ENCODE assay signal across 21 mouse cellular contexts in the genomic region with DNA sequence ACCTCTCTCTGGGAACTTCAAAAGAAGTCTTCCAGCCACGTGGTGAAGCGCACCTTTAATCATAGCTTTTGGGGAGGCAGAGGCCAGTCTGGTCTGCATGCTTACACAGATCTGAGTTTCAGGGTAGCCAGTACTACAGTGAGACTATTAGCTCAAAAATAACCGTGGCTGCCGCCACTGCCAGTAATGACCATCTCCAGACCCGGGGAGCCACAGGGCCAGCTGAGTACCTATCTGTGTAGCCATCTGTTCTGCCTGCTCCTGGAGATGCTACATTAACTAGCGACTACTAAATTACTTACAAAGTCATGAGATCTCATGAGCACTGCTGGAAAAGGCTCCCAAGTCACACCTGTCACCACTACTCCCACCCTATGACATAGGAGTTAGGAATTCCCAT. TPM values are rescaled to one million over a fixed set of nuclear protein-coding genes. Genes with fewer than 3 reads are reported as not detected.
DNase-seq lines count a peak whose midpoint lies in the region; ATAC-seq and TF ChIP-seq lines count a peak whose summit lies in the region.
"Had no signal": no experiment of that assay in that cellular context is flagged by ENCODE, and none has a peak within 500 bp of the region (broad histone marks: within the 10 kb centered on the region; RNA-seq: fewer than 3 reads in every experiment).

No protein-coding gene starts in this region.

- H3K36me3 ChIP-seq in erythroblast, embryonic 14.5 days (ENCODE audit: control insufficient read depth), result peaks cover 91% of the 10 kb centered on the region
- no peaks in the 10 kb centered on the region for H3K36me3 ChIP-seq in hindbrain, embryonic 12.5 days
- H3K36me3 ChIP-seq in hindbrain, embryonic 14.5 days (replicated peaks; ENCODE audit: control insufficient read depth, insufficient read depth), result no peaks in the 10 kb centered on the region
- H3K36me3 ChIP-seq in E14TG2a.4 (ENCODE audit: insufficient read depth, low read length), result peaks cover 50% of the 10 kb centered on the region
- peaks cover 13% of the 10 kb centered on the region for H3K36me3 ChIP-seq in liver, embryonic 14.5 days (replicated peaks; ENCODE audit: control insufficient read depth, insufficient read depth, low read depth)
- no peaks in the 10 kb centered on the region for H3K36me3 ChIP-seq in forebrain, embryonic 12.5 days (replicated peaks)
- H3K36me3 ChIP-seq: hindbrain, embryonic 15.5 days; lung, embryonic 15.5 days had no signal

- WGBS in hindbrain, embryonic 12.5 days, result 64% methylated on average over 6 of the region's 6 CpGs
- WGBS in hindbrain, embryonic 14.5 days, result 55% methylated on average over 6 of the region's 6 CpGs
- 64% methylated on average over 6 of the region's 6 CpGs for WGBS in liver, embryonic 14.5 days (ENCODE audit: insufficient replicate concordance)
- WGBS in forebrain, embryonic 12.5 days, result 67% methylated on average over 6 of the region's 6 CpGs

- no peaks in the 10 kb centered on the region for H3K9me3 ChIP-seq in erythroblast, embryonic 14.5 days (ENCODE audit: control insufficient read depth, low read length)
- no peaks in the 10 kb centered on the region for H3K9me3 ChIP-seq in hindbrain, embryonic 12.5 days (replicated peaks)
- H3K9me3 ChIP-seq in hindbrain, embryonic 14.5 days (ENCODE audit: control insufficient read depth, low read length), result no peaks in the 10 kb centered on the region
- no peaks in the 10 kb centered on the region for H3K9me3 ChIP-seq in E14TG2a.4 (ENCODE audit: low read length)
- H3K9me3 ChIP-seq in liver, embryonic 14.5 days (ENCODE audit: control insufficient read depth, low read length), result no peaks in the 10 kb centered on the region
- H3K9me3 ChIP-seq in forebrain, embryonic 12.5 days, result no peaks in the 10 kb centered on the region
- H3K9me3 ChIP-seq: embryonic facial prominence, embryonic 10.5 days; hindbrain, embryonic 15.5 days; lung, embryonic 15.5 days had no signal

- H3K9ac ChIP-seq in hindbrain, embryonic 12.5 days, result no peak overlapping the region
- H3K9ac ChIP-seq in hindbrain, embryonic 14.5 days, result no peak overlapping the region
- H3K9ac ChIP-seq in liver, embryonic 14.5 days (replicated peaks), result peak overlapping the region; percentile 33; the same call in 1 of the 2 replicates
- H3K9ac ChIP-seq in forebrain, embryonic 12.5 days, result no peak overlapping the region
- H3K9ac ChIP-seq: hindbrain, embryonic 15.5 days; lung, embryonic 15.5 days had no signal

- TF ChIP-seq EP300 in liver, embryonic 14.5 days (IDR thresholded peaks at IDR 0.05; ENCODE audit: low read depth), result no peak

- TF ChIP-seq CTCF in E14TG2a.4 (conservative IDR thresholded peaks at IDR 0.05; ENCODE audit: low read length), result no peak
- TF ChIP-seq CTCF in liver, embryonic 14.5 days (IDR thresholded peaks at IDR 0.05; ENCODE audit: low read depth), result no peak
- no peak for TF ChIP-seq CTCF in layer of hippocampus, adult 2 months (conservative IDR thresholded peaks at IDR 0.05)

- no peak overlapping the region for H3K4me2 ChIP-seq in hindbrain, embryonic 12.5 days (replicated peaks)
- no peak overlapping the region for H3K4me2 ChIP-seq in hindbrain, embryonic 14.5 days (replicated peaks)
- H3K4me2 ChIP-seq in liver, embryonic 14.5 days (ENCODE audit: low read depth), result peak overlapping the region; percentile 82
- H3K4me2 ChIP-seq in forebrain, embryonic 12.5 days, result no peak overlapping the region
- H3K4me2 ChIP-seq: hindbrain, embryonic 15.5 days; lung, embryonic 15.5 days had no signal

- no peaks in the 10 kb centered on the region for H3K27me3 ChIP-seq in erythroblast, embryonic 14.5 days (ENCODE audit: control insufficient read depth)
- no peaks in the 10 kb centered on the region for H3K27me3 ChIP-seq in hindbrain, embryonic 12.5 days
- no peaks in the 10 kb centered on the region for H3K27me3 ChIP-seq in hindbrain, embryonic 14.5 days (ENCODE audit: control insufficient read depth, insufficient read depth, low read length)
- H3K27me3 ChIP-seq in E14TG2a.4 (ENCODE audit: insufficient read depth, low read length), result no peaks in the 10 kb centered on the region; the same call in 1 of the 2 replicates
- H3K27me3 ChIP-seq in liver, embryonic 14.5 days (ENCODE audit: control insufficient read depth, insufficient read depth, low read length), result no peaks in the 10 kb centered on the region
- H3K27me3 ChIP-seq in forebrain, embryonic 12.5 days, result no peaks in the 10 kb centered on the region
- H3K27me3 ChIP-seq: hindbrain, embryonic 15.5 days; lung, embryonic 15.5 days; Patski had no signal

- peak overlapping the region; percentile 13; the same call in 1 of the 2 replicates for H3K27ac ChIP-seq in hindbrain, embryonic 12.5 days
- no peak overlapping the region for H3K27ac ChIP-seq in hindbrain, embryonic 14.5 days
- peak overlapping the region; percentile 100 for H3K27ac ChIP-seq in liver, embryonic 14.5 days
- H3K27ac ChIP-seq in layer of hippocampus, adult 2 months, result no peak overlapping the region
- H3K27ac ChIP-seq in forebrain, embryonic 12.5 days, result no peak overlapping the region
- H3K27ac ChIP-seq: embryonic facial prominence, embryonic 10.5 days; heart, adult 2 months; hindbrain, embryonic 15.5 days; kidney, postnatal 0 days; lung, embryonic 15.5 days; macrophage had no signal

- DNase-seq in hindbrain, embryonic 14.5 days (ENCODE audit: low spot score), result no peak
- DNase-seq in liver, embryonic 14.5 days (ENCODE audit: low read depth in 3 of 3, low spot score in 3 of 3), result no peak
- DNase-seq in layer of hippocampus, adult 2 months (ENCODE audit: low spot score in 2 of 2), result no peak
- DNase-seq: heart, adult 2 months; midbrain, embryonic 14.5 days; right cerebral cortex, adult 18-20 months had no signal

- peaks cover 99% of the 10 kb centered on the region for H3K4me1 ChIP-seq in erythroblast, embryonic 14.5 days (ENCODE audit: control insufficient read depth)
- peaks cover 73% of the 10 kb centered on the region for H3K4me1 ChIP-seq in hindbrain, embryonic 12.5 days
- peaks cover 66% of the 10 kb centered on the region for H3K4me1 ChIP-seq in hindbrain, embryonic 14.5 days (replicated peaks; ENCODE audit: control insufficient read depth, insufficient read depth, low read length)
- peaks cover 93% of the 10 kb centered on the region for H3K4me1 ChIP-seq in E14TG2a.4 (replicated peaks; ENCODE audit: low read depth, low read length)
- H3K4me1 ChIP-seq in liver, embryonic 14.5 days (replicated peaks; ENCODE audit: control insufficient read depth in 2 of 2, insufficient read depth in 2 of 2, low read length in 1 of 2), result peaks cover 71 to 79% of the 10 kb centered on the region in 2 experiments
- peaks cover 71% of the 10 kb centered on the region for H3K4me1 ChIP-seq in forebrain, embryonic 12.5 days

- no peak for ATAC-seq in erythroblast, adult 5-6 weeks (replicated peaks; ENCODE audit: low FRiP score, poor library complexity, severe bottlenecking)
- no peak for ATAC-seq in hindbrain, embryonic 12.5 days (ENCODE audit: low FRiP score)
- ATAC-seq in hindbrain, embryonic 14.5 days (ENCODE audit: low FRiP score), result no peak
- ATAC-seq in liver, embryonic 14.5 days (ENCODE audit: insufficient read depth), result no peak
- no peak for ATAC-seq in forebrain, embryonic 12.5 days (ENCODE audit: low FRiP score)
- ATAC-seq: forebrain, embryonic 16.5 days; intestine, embryonic 16.5 days; Patski had no signal

- H3K4me3 ChIP-seq in erythroblast, embryonic 14.5 days (replicated peaks), result peak overlapping the region; percentile 63
- H3K4me3 ChIP-seq in hindbrain, embryonic 12.5 days, result no peak overlapping the region
- no peak overlapping the region for H3K4me3 ChIP-seq in hindbrain, embryonic 14.5 days (replicated peaks; ENCODE audit: low read length)
- H3K4me3 ChIP-seq in E14TG2a.4 (replicated peaks; ENCODE audit: low read length), result 0 out of 2 replicates have a peak overlapping the region, but pooled peaks have one; percentile 3
- peak overlapping the region; percentile 1 to 4; a peak in 1 of 4 replicates for H3K4me3 ChIP-seq in liver, embryonic 14.5 days (ENCODE audit: insufficient read depth in 1 of 2, low read depth in 2 of 2, low read length in 2 of 2)
- H3K4me3 ChIP-seq in layer of hippocampus, adult 2 months, result no peak overlapping the region
- no peak overlapping the region for H3K4me3 ChIP-seq in forebrain, embryonic 12.5 days (replicated peaks)
- H3K4me3 ChIP-seq: embryonic facial prominence, embryonic 10.5 days; heart, adult 2 months; hindbrain, embryonic 15.5 days; lung, embryonic 15.5 days had no signal

RNA-seq across cellular contexts. Expression of a gene that starts 6.3 kb away (rescaled TPM):
- 71.6 and 80.5 TPM in 2 replicates for polyA plus RNA-seq in erythroblast, embryonic 14.5 days (2012)
- 473 and 508 TPM in 2 replicates for total RNA-seq in erythroblast, adult 5-6 weeks (2015; ENCODE audit: low replicate concordance)
- total RNA-seq in erythroblast, adult 5-6 weeks (2017; ENCODE audit: low replicate concordance), result 800 and 935 TPM in 2 replicates
- 23.6 and 27.6 TPM in 2 replicates for polyA plus RNA-seq in hindbrain, embryonic 12.5 days (2016; fragmentation: Nextera tagmentation; extraction: Ambion mirVana)
- 27.5 and 28.5 TPM in 2 replicates for polyA plus RNA-seq in hindbrain, embryonic 14.5 days (2014; fragmentation: Nextera tagmentation; extraction: Ambion mirVana)
- 33.8 and 34.0 TPM in 2 replicates for polyA plus RNA-seq in liver, embryonic 14.5 days (2012; rRNA removed)
- 25.9 and 32.3 TPM in 2 replicates for polyA plus RNA-seq in liver, embryonic 14.5 days (2014; fragmentation: Nextera tagmentation; extraction: Ambion mirVana)
- 100 to 1,000 TPM in 1 of 2 experiments, 10 to 100 TPM in 1; 93.7 to 101 TPM for total RNA-seq in layer of hippocampus, adult 2 months (2021)
- polyA plus RNA-seq in forebrain, embryonic 12.5 days (2016; fragmentation: Nextera tagmentation; extraction: Ambion mirVana), result 12.5 and 17.3 TPM in 2 replicates

RNA-seq across cellular contexts. Expression of a gene that starts 11.2 kb away (rescaled TPM):
- not detected in 2 replicates for polyA plus RNA-seq in erythroblast, embryonic 14.5 days (2012)
- total RNA-seq in erythroblast, adult 5-6 weeks (2015; ENCODE audit: low replicate concordance), result not detected in 2 replicates
- total RNA-seq in erythroblast, adult 5-6 weeks (2017; ENCODE audit: low replicate concordance), result not detected in 2 replicates
- 0.15 TPM in 1 of 2 replicates, not detected in the other for polyA plus RNA-seq in hindbrain, embryonic 12.5 days (2016; fragmentation: Nextera tagmentation; extraction: Ambion mirVana)
- polyA plus RNA-seq in hindbrain, embryonic 14.5 days (2014; fragmentation: Nextera tagmentation; extraction: Ambion mirVana), result 0.15 TPM in 1 of 2 replicates, not detected in the other
- polyA plus RNA-seq in liver, embryonic 14.5 days (2012; rRNA removed), result not detected in 2 replicates
- not detected in 2 replicates for polyA plus RNA-seq in liver, embryonic 14.5 days (2014; fragmentation: Nextera tagmentation; extraction: Ambion mirVana)
- 1 to 10 TPM in 1 of 2 experiments, under 1 TPM in 1; 0.27 to 1.2 TPM for total RNA-seq in layer of hippocampus, adult 2 months (2021)
- polyA plus RNA-seq in forebrain, embryonic 12.5 days (2016; fragmentation: Nextera tagmentation; extraction: Ambion mirVana), result 0.24 TPM in 1 of 2 replicates, not detected in the other
- total RNA-seq: adrenal gland, postnatal 36 days; heart, adult 2 months had no signal
- polyA plus RNA-seq: embryonic facial prominence, embryonic 10.5 days; forebrain, embryonic 16.5 days; heart, adult 2 months; hindbrain, embryonic 15.5 days; intestine, embryonic 16.5 days; kidney, postnatal 0 days; lung, embryonic 15.5 days; macrophage; Patski; small intestine, adult 2 months had no signal

RNA-seq across cellular contexts. Expression of a gene that starts 44.3 kb away (rescaled TPM):
- polyA plus RNA-seq in erythroblast, embryonic 14.5 days (2012), result 13.6 and 14.3 TPM in 2 replicates
- 14.2 and 15.9 TPM in 2 replicates for total RNA-seq in erythroblast, adult 5-6 weeks (2015; ENCODE audit: low replicate concordance)
- total RNA-seq in erythroblast, adult 5-6 weeks (2017; ENCODE audit: low replicate concordance), result 45.3 and 46.3 TPM in 2 replicates
- polyA plus RNA-seq in hindbrain, embryonic 12.5 days (2016; fragmentation: Nextera tagmentation; extraction: Ambion mirVana), result 8.9 and 10.2 TPM in 2 replicates
- polyA plus RNA-seq in hindbrain, embryonic 14.5 days (2014; fragmentation: Nextera tagmentation; extraction: Ambion mirVana), result 4.0 and 4.1 TPM in 2 replicates
- 23.0 and 24.1 TPM in 2 replicates for polyA plus RNA-seq in liver, embryonic 14.5 days (2012; rRNA removed)
- polyA plus RNA-seq in liver, embryonic 14.5 days (2014; fragmentation: Nextera tagmentation; extraction: Ambion mirVana), result 26.8 and 32.2 TPM in 2 replicates
- 1 to 10 TPM; 1.6 to 1.9 TPM for total RNA-seq in layer of hippocampus, adult 2 months (2021)
- polyA plus RNA-seq in forebrain, embryonic 12.5 days (2016; fragmentation: Nextera tagmentation; extraction: Ambion mirVana), result 2.0 and 3.3 TPM in 2 replicates

RNA-seq across cellular contexts. Expression of a gene that starts 51.8 kb away (rescaled TPM):
- polyA plus RNA-seq in erythroblast, embryonic 14.5 days (2012), result 1.6 and 1.8 TPM in 2 replicates
- 2.3 and 5.0 TPM in 2 replicates for total RNA-seq in erythroblast, adult 5-6 weeks (2015; ENCODE audit: low replicate concordance)
- total RNA-seq in erythroblast, adult 5-6 weeks (2017; ENCODE audit: low replicate concordance), result 2.8 and 3.2 TPM in 2 replicates
- 3.7 and 4.5 TPM in 2 replicates for polyA plus RNA-seq in hindbrain, embryonic 12.5 days (2016; fragmentation: Nextera tagmentation; extraction: Ambion mirVana)
- polyA plus RNA-seq in hindbrain, embryonic 14.5 days (2014; fragmentation: Nextera tagmentation; extraction: Ambion mirVana), result 1.1 and 1.2 TPM in 2 replicates
- polyA plus RNA-seq in liver, embryonic 14.5 days (2012; rRNA removed), result 8.3 and 11.1 TPM in 2 replicates
- polyA plus RNA-seq in liver, embryonic 14.5 days (2014; fragmentation: Nextera tagmentation; extraction: Ambion mirVana), result 3.8 and 5.2 TPM in 2 replicates
- total RNA-seq in layer of hippocampus, adult 2 months (2021), result 1 to 10 TPM; 1.4 to 1.6 TPM
- 1.4 and 1.9 TPM in 2 replicates for polyA plus RNA-seq in forebrain, embryonic 12.5 days (2016; fragmentation: Nextera tagmentation; extraction: Ambion mirVana)

Comparison
In these comparisons a context has a peak if more than half of its experiments do, and no peak if none do; other contexts are left out.
1. H3K27ac ChIP-seq: peak in hindbrain, embryonic 12.5 days (single experiment) and liver, embryonic 14.5 days (single experiment); none in hindbrain, embryonic 14.5 days (single experiment), layer of hippocampus, adult 2 months (single experiment) and forebrain, embryonic 12.5 days (single experiment).
2. H3K4me3 ChIP-seq: peak in erythroblast, embryonic 14.5 days (single experiment), E14TG2a.4 (single experiment) and liver, embryonic 14.5 days (2 of 2); none in hindbrain, embryonic 12.5 days (single experiment), hindbrain, embryonic 14.5 days (single experiment), layer of hippocampus, adult 2 months (single experiment) and forebrain, embryonic 12.5 days (single experiment).